8 mouse cellular contexts compared by ENCODE assay signal in genomic region chr10:115013491-115014001, GRCm38 (mm10).
DNase-seq lines count a peak whose midpoint lies in the region; ATAC-seq and TF ChIP-seq lines count a peak whose summit lies in the region.

No protein-coding gene starts in this region.

- TF ChIP-seq POLR2A in kidney, adult 2 months (IDR thresholded peaks at IDR 0.05; ENCODE audit: low read depth, low read length), result no peak

- peak overlapping the region; percentile 34; the same call in 1 of the 2 replicates for H3K27ac ChIP-seq in left cerebral cortex, adult 2 months
- no peak overlapping the region for H3K27ac ChIP-seq in kidney, adult 2 months (ENCODE audit: insufficient read depth, low read depth, low read length)

- H3K27me3 ChIP-seq in kidney, adult 2 months (replicated peaks; ENCODE audit: control insufficient read depth, insufficient read depth, low read length), result no peaks in the 10 kb centered on the region

- H3K36me3 ChIP-seq in kidney, adult 2 months (ENCODE audit: control insufficient read depth, insufficient read depth, low read length), result no peaks in the 10 kb centered on the region

- no peak for DNase-seq in left cerebral cortex, adult 2 months (ENCODE audit: extremely low spot score in 1 of 2, low spot score in 2 of 2)
- DNase-seq in left cerebral cortex, adult 11 months (ENCODE audit: low spot score), result no peak
- peak; percentile 76 to 78 for DNase-seq in cerebellum, postnatal 25 days
- peak; percentile 10 for DNase-seq in hindlimb bud, embryonic 11.5 days (ENCODE audit: extremely low spot score, low read depth, low spot score)
- peak; percentile 32 to 42 for DNase-seq in right cerebral cortex, postnatal 10 days (ENCODE audit: low spot score in 2 of 2)
- no peak for DNase-seq in kidney, adult 2 months

- H3K4me1 ChIP-seq in kidney, adult 2 months (ENCODE audit: control insufficient read depth, insufficient read depth, low read length), result no peaks in the 10 kb centered on the region

- intact Hi-C loops in left cerebral cortex, adult 2 months (cut with DNase I), result no loop called here

- no peak for ATAC-seq in monocyte, adult 5-6 weeks (replicated peaks; ENCODE audit: insufficient number of reproducible peaks, low FRiP score, low TSS enrichment, poor library complexity, severe bottlenecking)
- ATAC-seq in CD4-positive, CD25-positive, alpha-beta regulatory T cell, adult 4 months, result no peak

- TF ChIP-seq CTCF in left cerebral cortex, adult 2 months (IDR thresholded peaks at IDR 0.05), result no peak
- TF ChIP-seq CTCF in kidney, adult 2 months (conservative IDR thresholded peaks at IDR 0.05; ENCODE audit: insufficient read depth, insufficient read length, low read depth, low read length), result no peak

- 18% methylated on average over 11 of the region's 11 CpGs for WGBS in kidney, adult 2 months

- H3K4me3 ChIP-seq in left cerebral cortex, adult 2 months, result no peak overlapping the region
- H3K4me3 ChIP-seq in kidney, adult 2 months (ENCODE audit: insufficient read depth, low read depth, low read length), result no peak overlapping the region

Comparison
In these comparisons a context has a peak if more than half of its experiments do, and no peak if none do; other contexts are left out.
1. DNase-seq: peak in cerebellum, postnatal 25 days (2 of 2), hindlimb bud, embryonic 11.5 days (single experiment) and right cerebral cortex, postnatal 10 days (2 of 2); none in left cerebral cortex, adult 2 months (0 of 2), left cerebral cortex, adult 11 months (single experiment) and kidney, adult 2 months (single experiment).